Mouse (Mus musculus): ENCODE measurements at regions not wholly inside any gene's neighbourhood (a gene's known extent, or its start where the extent isn't known, plus 50 kb on each side); places are given as distances from the start of the nearest gene placed in this dataset.

- Histone ChIP-seq H3K27ac (ENCODE audit: low read depth, low read length) (no peak overlapping the region), H3K4me2 (ENCODE audit: low read depth, low read length, poor library complexity, severe bottlenecking) (no peak overlapping the region), H3K4me3 (ENCODE audit: low read depth, low read length) (no peak overlapping the region), H3K9me3 (ENCODE audit: low read length) (no peaks in the 10 kb centered on the region), H3K27me3 (ENCODE audit: insufficient read depth, low read length) (no peaks in the 10 kb centered on the region), H3K4me1 (ENCODE audit: insufficient read depth, low read length) (no peaks in the 10 kb centered on the region), H3K9ac (replicated peaks; ENCODE audit: low read length, poor library complexity, severe bottlenecking) (no peak overlapping the region), H3K36me3 (ENCODE audit: insufficient read depth, low read length) (no peaks in the 10 kb centered on the region)
- TF ChIP-seq CTCF (IDR thresholded peaks at IDR 0.05) = no peak
- ATAC-seq (ENCODE audit: low FRiP score) (no peak), DNase-seq (ENCODE audit: low spot score) (no peak)
- 90% methylated on average over 2 of the region's 2 CpGs for WGBS
Measured at GRCm38 (mm10) chr2:50539741-50540441, 243.3 kb upstream of the Mmadhc start.

GRCm38 (mm10) chr2:50538068-50538467, 241.5 kb upstream of the Mmadhc start:
- no peak overlapping the region for H3K4me3 ChIP-seq (ENCODE audit: low read depth, low read length)
- no peaks in the 10 kb centered on the region for H3K36me3 ChIP-seq (ENCODE audit: insufficient read depth, low read length)
- no peaks in the 10 kb centered on the region for H3K4me1 ChIP-seq (ENCODE audit: insufficient read depth, low read length)
- H3K4me2 ChIP-seq (ENCODE audit: low read depth, low read length, poor library complexity, severe bottlenecking) = no peak overlapping the region
- no peaks in the 10 kb centered on the region for H3K27me3 ChIP-seq (ENCODE audit: insufficient read depth, low read length)
- DNase-seq (ENCODE audit: low spot score) (no peak), ATAC-seq (ENCODE audit: low FRiP score) (no peak)
- 77% methylated on average over 5 of the region's 5 CpGs for WGBS
- no peak overlapping the region for H3K27ac ChIP-seq (ENCODE audit: low read depth, low read length)
- H3K9me3 ChIP-seq (ENCODE audit: low read length) = no peaks in the 10 kb centered on the region
- H3K9ac ChIP-seq (replicated peaks; ENCODE audit: low read length, poor library complexity, severe bottlenecking) = no peak overlapping the region
- no peak for TF ChIP-seq CTCF (IDR thresholded peaks at IDR 0.05)

GRCm38 (mm10) chr2:50535085-50535878, 238.7 kb upstream of the Mmadhc start:
- 88% methylated on average over 4 of the region's 4 CpGs for WGBS
- DNase-seq (ENCODE audit: low spot score) (no peak), ATAC-seq (ENCODE audit: low FRiP score) (no peak)
- no peak overlapping the region for H3K4me3 ChIP-seq (ENCODE audit: low read depth, low read length)
- H3K4me1 ChIP-seq (ENCODE audit: insufficient read depth, low read length) = no peaks in the 10 kb centered on the region
- no peak for TF ChIP-seq CTCF (IDR thresholded peaks at IDR 0.05)
- H3K36me3 ChIP-seq (ENCODE audit: insufficient read depth, low read length) = no peaks in the 10 kb centered on the region
- no peaks in the 10 kb centered on the region for H3K27me3 ChIP-seq (ENCODE audit: insufficient read depth, low read length)
- no peak overlapping the region for H3K27ac ChIP-seq (ENCODE audit: low read depth, low read length)
- H3K9me3 ChIP-seq (ENCODE audit: low read length) = no peaks in the 10 kb centered on the region
- no peak overlapping the region for H3K9ac ChIP-seq (replicated peaks; ENCODE audit: low read length, poor library complexity, severe bottlenecking)
- no peak overlapping the region for H3K4me2 ChIP-seq (ENCODE audit: low read depth, low read length, poor library complexity, severe bottlenecking)

- no peaks in the 10 kb centered on the region for H3K9me3 ChIP-seq (ENCODE audit: low read length)
- H3K36me3 ChIP-seq (ENCODE audit: insufficient read depth, low read length) = no peaks in the 10 kb centered on the region
- DNase-seq (ENCODE audit: low spot score) (no peak), ATAC-seq (ENCODE audit: low FRiP score) (no peak)
- no peak overlapping the region for H3K9ac ChIP-seq (replicated peaks; ENCODE audit: low read length, poor library complexity, severe bottlenecking)
- H3K4me2 ChIP-seq (ENCODE audit: low read depth, low read length, poor library complexity, severe bottlenecking) = no peak overlapping the region
- 96% methylated on average over 2 of the region's 2 CpGs for WGBS
- H3K4me3 ChIP-seq (ENCODE audit: low read depth, low read length) = no peak overlapping the region
- no peaks in the 10 kb centered on the region for H3K27me3 ChIP-seq (ENCODE audit: insufficient read depth, low read length)
- H3K27ac ChIP-seq (ENCODE audit: low read depth, low read length) = no peak overlapping the region
- H3K4me1 ChIP-seq (ENCODE audit: insufficient read depth, low read length) = no peaks in the 10 kb centered on the region
- no peak for TF ChIP-seq CTCF (IDR thresholded peaks at IDR 0.05)
Measured at GRCm38 (mm10) chr2:50533702-50534101, 237.1 kb upstream of the Mmadhc start.

- Histone ChIP-seq H3K27me3 (ENCODE audit: insufficient read depth, low read length) (no peaks in the 10 kb centered on the region), H3K27ac (ENCODE audit: low read depth, low read length) (no peak overlapping the region), H3K4me3 (ENCODE audit: low read depth, low read length) (no peak overlapping the region), H3K9me3 (ENCODE audit: low read length) (no peaks in the 10 kb centered on the region), H3K36me3 (ENCODE audit: insufficient read depth, low read length) (no peaks in the 10 kb centered on the region), H3K4me1 (ENCODE audit: insufficient read depth, low read length) (no peaks in the 10 kb centered on the region), H3K4me2 (ENCODE audit: low read depth, low read length, poor library complexity, severe bottlenecking) (no peak overlapping the region), H3K9ac (replicated peaks; ENCODE audit: low read length, poor library complexity, severe bottlenecking) (no peak overlapping the region)
- DNase-seq (ENCODE audit: low spot score) (no peak), ATAC-seq (ENCODE audit: low FRiP score) (no peak)
- no peak for TF ChIP-seq CTCF (IDR thresholded peaks at IDR 0.05)
Measured at GRCm38 (mm10) chr2:50527425-50527824, 230.8 kb upstream of the Mmadhc start.

Data from midbrain, postnatal 0 days (tissue).